Mouse (Mus musculus) megakaryocyte, embryonic 14.5 days (primary cell): Measurements from ENCODE around the gene Higd2a. TPM values are rescaled to one million over a fixed set of nuclear protein-coding genes. Genes with fewer than 3 reads are reported as not detected.

Experiments
- H3K27me3 ChIP-seq: replicated peaks from 2 replicates; pipeline ENCODE3; 2012; ENCODE audit warnings: inconsistent platforms
- H3K36me3 ChIP-seq: replicated peaks from 2 replicates; pipeline ENCODE3; 2012; ENCODE audit warnings: low read length, inconsistent platforms, mixed read lengths
- H3K4me1 ChIP-seq: 2 replicates; pipeline ENCODE4 v1.6.1; 2012; ENCODE audit warnings: inconsistent platforms
- H3K4me3 ChIP-seq: replicated peaks from 2 replicates; pipeline ENCODE3; 2012; ENCODE audit warnings: moderate library complexity, mild to moderate bottlenecking, inconsistent platforms
- H3K9me3 ChIP-seq: 2 replicates; pipeline ENCODE4 v1.6.1; 2012; ENCODE audit warnings: inconsistent platforms
- FLI1 ChIP-seq: IDR thresholded peaks from 2 replicates; pipeline ENCODE4 v1.6.1; 2012; ENCODE audit warnings: low read length, inconsistent platforms, mixed read lengths
- GATA1 ChIP-seq: IDR thresholded peaks from 3 replicates; pipeline ENCODE4 v1.6.1; 2012; ENCODE audit warnings: mixed read lengths, low read length, inconsistent platforms, borderline replicate concordance
- polyA plus RNA-seq: library from polyadenylated mRNA; stranded (reverse); fragments of >175 nt; gene quantifications from 2 replicates; pipeline ENCODE4 v1.2.3, GENCODE M21; 2012; ENCODE audit warnings: low replicate concordance; ENCODE audit not compliant: insufficient read depth

Higd2a gene
- polyA plus RNA-seq, 1 experiment, result 46.2 TPM

- peaks cover 29% of the 10 kb centered on the region for H3K36me3 ChIP-seq
- H3K27me3 ChIP-seq, result no peaks in the 10 kb centered on the region
- no peaks in the 10 kb centered on the region for H3K9me3 ChIP-seq
- TF ChIP-seq GATA1 (no peak), FLI1 (no peak)
- peaks cover 85% of the 10 kb centered on the region for H3K4me1 ChIP-seq
- H3K4me3 ChIP-seq, result peak overlapping the region; percentile 91
Observed at GRCm38 (mm10) chr13:54565594-54566345, 24.2 kb upstream of the Higd2a start.

GRCm38 (mm10) chr13:54568380-54568779 lies 21.6 kb upstream of the Higd2a start:
- H3K27me3 ChIP-seq, result no peaks in the 10 kb centered on the region
- peaks cover 69% of the 10 kb centered on the region for H3K4me1 ChIP-seq
- no peaks in the 10 kb centered on the region for H3K9me3 ChIP-seq
- no peak for TF ChIP-seq FLI1
- peaks cover 4% of the 10 kb centered on the region for H3K36me3 ChIP-seq
- no peak overlapping the region for H3K4me3 ChIP-seq

GRCm38 (mm10) chr13:54569282-54569681 lies 20.7 kb upstream of the Higd2a start:
- Histone ChIP-seq H3K4me1 (peaks cover 62% of the 10 kb centered on the region), H3K27me3 (no peaks in the 10 kb centered on the region), H3K36me3 (no peaks in the 10 kb centered on the region), H3K4me3 (no peak overlapping the region), H3K9me3 (no peaks in the 10 kb centered on the region)
- no peak for TF ChIP-seq GATA1
- no peak for TF ChIP-seq FLI1

GRCm38 (mm10) chr13:54570736-54571135 lies 19.3 kb upstream of the Higd2a start:
- no peak overlapping the region for H3K4me3 ChIP-seq
- no peaks in the 10 kb centered on the region for H3K36me3 ChIP-seq
- no peaks in the 10 kb centered on the region for H3K9me3 ChIP-seq
- no peak for TF ChIP-seq FLI1
- no peak for TF ChIP-seq GATA1
- H3K27me3 ChIP-seq, result no peaks in the 10 kb centered on the region
- peaks cover 68% of the 10 kb centered on the region for H3K4me1 ChIP-seq

- no peaks in the 10 kb centered on the region for H3K9me3 ChIP-seq
- H3K36me3 ChIP-seq, result peaks cover 6% of the 10 kb centered on the region
- H3K27me3 ChIP-seq, result no peaks in the 10 kb centered on the region
- H3K4me1 ChIP-seq, result peaks cover 68% of the 10 kb centered on the region
- H3K4me3 ChIP-seq, result no peak overlapping the region
- TF ChIP-seq FLI1 (no peak), GATA1 (no peak)
Observed at GRCm38 (mm10) chr13:54571637-54572036, 18.4 kb upstream of the Higd2a start.

GRCm38 (mm10) chr13:54572621-54573020 lies 17.4 kb upstream of the Higd2a start:
- H3K4me3 ChIP-seq, result no peak overlapping the region
- no peak for TF ChIP-seq GATA1
- TF ChIP-seq FLI1, result no peak
- H3K4me1 ChIP-seq, result peaks cover 67% of the 10 kb centered on the region
- H3K27me3 ChIP-seq, result no peaks in the 10 kb centered on the region
- H3K36me3 ChIP-seq, result peaks cover 15% of the 10 kb centered on the region
- H3K9me3 ChIP-seq, result no peaks in the 10 kb centered on the region

- Histone ChIP-seq H3K4me1 (peaks cover 60% of the 10 kb centered on the region), H3K4me3 (peak within 1 kb of the TSS; percentile 97), H3K27me3 (no peaks in the 10 kb centered on the region), H3K9me3 (no peaks in the 10 kb centered on the region), H3K36me3 (peaks cover 39% of the 10 kb centered on the region)
- TF ChIP-seq FLI1 (no peak), GATA1 (no peak)
Observed at GRCm38 (mm10) chr13:54574854-54575481, 15.0 kb upstream of the Higd2a start, which contains the start of gene Arl10. Gene Arl10 (plus strand): TSS chr13:54575015.

GRCm38 (mm10) chr13:54575489-54575888 lies 14.5 kb upstream of the Higd2a start:
- peak overlapping the region; percentile 97 for H3K4me3 ChIP-seq
- peaks cover 58% of the 10 kb centered on the region for H3K4me1 ChIP-seq
- TF ChIP-seq GATA1, result no peak
- TF ChIP-seq FLI1, result no peak
- H3K36me3 ChIP-seq, result peaks cover 44% of the 10 kb centered on the region
- no peaks in the 10 kb centered on the region for H3K27me3 ChIP-seq
- H3K9me3 ChIP-seq, result no peaks in the 10 kb centered on the region

GRCm38 (mm10) chr13:54577652-54578507 lies 12.1 kb upstream of the Higd2a start:
- TF ChIP-seq FLI1, result no peak
- no peak for TF ChIP-seq GATA1
- Histone ChIP-seq H3K36me3 (peaks cover 67% of the 10 kb centered on the region), H3K4me1 (peaks cover 55% of the 10 kb centered on the region), H3K27me3 (no peaks in the 10 kb centered on the region), H3K9me3 (no peaks in the 10 kb centered on the region), H3K4me3 (peak overlapping the region; percentile 28)
